Mouse (Mus musculus) cerebellum, adult 11 months (tissue): ENCODE measurements around the gene Slc4a1.
"Not testable (repeated sequence)": the region's sequence is repeated elsewhere in the genome, so short reads cannot be mapped to it uniquely, and the experiment has no call there.

Experiments
- DNase-seq: peaks from one replicate; pipeline ENCODE4 v3.0.0; 2022

Slc4a1 gene

GRCm38 (mm10) chr11:102366103-102366502, at the start of gene Slc4a1:
Slc4a1 (minus strand) TSS chr11:102366203.
- DNase-seq, result not testable (repeated sequence)

DNA sequence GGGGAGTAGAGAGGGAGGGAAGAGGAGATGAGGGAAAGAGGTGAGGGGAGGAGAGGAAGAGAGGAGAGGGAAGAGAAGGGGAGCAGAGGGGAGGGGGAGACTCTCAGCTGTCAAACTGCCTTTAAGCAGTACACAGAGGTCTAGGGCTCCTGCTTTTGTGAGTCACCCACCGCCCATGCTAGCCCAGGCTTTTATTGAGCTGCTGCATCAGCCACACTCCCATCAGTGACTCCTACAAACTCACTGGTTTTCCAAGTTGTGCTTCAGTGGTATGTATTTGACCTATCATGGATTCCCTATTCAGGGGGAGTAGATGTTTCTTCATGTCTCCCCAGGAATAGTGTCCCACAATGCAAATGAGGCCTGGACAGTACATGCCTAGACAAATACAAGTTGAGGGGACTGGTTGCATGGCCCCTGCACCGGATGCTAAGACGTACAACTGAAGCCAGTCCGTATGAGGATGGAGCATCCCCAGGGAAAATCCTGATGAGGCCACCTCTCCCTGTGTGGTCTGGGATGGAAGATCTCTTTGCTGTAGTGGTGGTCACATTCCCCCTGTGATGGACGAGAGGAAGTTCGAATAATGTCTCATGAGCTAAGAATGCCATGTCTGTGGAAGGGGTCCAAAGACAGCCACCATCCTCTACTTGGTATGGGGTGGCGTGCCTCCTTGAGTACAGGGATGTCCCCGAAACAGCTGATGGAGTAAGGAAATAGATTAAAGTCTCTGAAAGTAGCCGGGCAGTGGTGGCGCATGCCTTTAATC, 49.2 kb upstream of the Slc4a1 start:
- DNase-seq, result no peak

GRCm38 (mm10) chr11:102413059-102413458, 47.1 kb upstream of the Slc4a1 start:
- DNase-seq, result no peak

DNA sequence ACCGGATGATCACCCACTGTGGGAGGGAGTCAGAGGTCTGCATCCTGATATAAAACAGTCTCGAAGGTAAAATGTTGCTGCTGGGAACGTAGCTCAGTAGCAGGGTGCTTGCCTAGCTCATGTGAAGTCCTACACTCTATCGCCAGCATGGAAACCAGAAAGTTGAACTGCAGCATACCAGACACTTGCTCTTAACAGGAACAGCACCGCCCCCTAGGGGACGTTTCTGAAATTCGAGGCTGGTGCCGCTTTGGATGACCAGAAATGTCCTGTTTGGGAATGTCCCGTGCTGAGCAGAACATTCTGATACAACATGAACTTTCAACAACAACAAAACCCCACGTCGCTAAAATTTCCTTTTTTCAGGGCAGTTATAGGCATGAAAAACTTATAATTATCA, 45.7 kb upstream of the Slc4a1 start:
- DNase-seq, result peak; percentile 88

- DNase-seq, result no peak
Observed at GRCm38 (mm10) chr11:102411061-102411460, 45.1 kb upstream of the Slc4a1 start.

GRCm38 (mm10) chr11:102410345-102410744, 44.3 kb upstream of the Slc4a1 start:
- not testable (repeated sequence) for DNase-seq

- DNase-seq, result no peak
Observed at GRCm38 (mm10) chr11:102409795-102410330, 43.9 kb upstream of the Slc4a1 start.

DNA sequence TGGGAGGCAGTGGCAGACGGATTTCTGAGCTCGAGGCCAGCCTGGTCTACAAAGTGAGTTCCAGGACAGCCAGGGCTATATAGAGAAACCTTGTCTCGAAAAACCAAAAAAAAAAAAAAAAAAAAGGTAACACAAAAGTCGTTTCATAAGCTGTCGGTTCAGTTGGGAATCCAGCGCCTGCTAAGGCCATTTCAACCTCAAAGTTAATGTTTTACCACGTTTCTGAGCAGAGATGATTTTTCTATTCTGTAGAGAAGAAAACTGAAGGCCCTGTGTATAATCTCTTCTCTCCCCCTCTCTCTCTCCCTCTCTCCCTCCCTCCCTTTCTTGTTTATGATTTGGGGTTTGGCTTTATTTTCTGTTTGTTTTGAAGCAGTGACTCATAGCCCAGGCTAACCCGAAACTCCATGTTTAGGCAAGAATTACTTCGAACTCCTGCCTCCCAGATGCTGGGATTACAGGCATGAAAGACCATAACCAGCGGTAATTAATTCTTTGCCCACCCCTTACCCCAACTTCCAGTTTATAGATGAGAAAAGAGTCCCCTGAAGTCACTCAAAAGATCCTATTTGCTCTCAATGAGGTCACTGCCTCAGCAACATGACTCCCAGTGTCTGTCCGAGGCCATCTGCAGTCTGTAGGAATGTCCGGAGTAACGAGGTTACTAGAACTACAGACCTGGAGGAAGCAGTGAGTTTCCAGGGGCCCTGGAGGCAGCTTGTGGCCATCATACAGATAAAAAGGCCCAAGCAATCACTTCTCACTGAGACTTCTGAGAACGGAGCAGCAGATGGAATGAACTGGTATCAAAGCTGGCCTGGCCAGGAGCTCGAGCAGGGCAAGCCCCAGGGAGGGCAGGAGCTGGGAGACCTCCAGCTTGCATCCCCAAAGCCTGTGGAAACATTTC, 43.1 kb upstream of the Slc4a1 start:
- no peak for DNase-seq

DNA sequence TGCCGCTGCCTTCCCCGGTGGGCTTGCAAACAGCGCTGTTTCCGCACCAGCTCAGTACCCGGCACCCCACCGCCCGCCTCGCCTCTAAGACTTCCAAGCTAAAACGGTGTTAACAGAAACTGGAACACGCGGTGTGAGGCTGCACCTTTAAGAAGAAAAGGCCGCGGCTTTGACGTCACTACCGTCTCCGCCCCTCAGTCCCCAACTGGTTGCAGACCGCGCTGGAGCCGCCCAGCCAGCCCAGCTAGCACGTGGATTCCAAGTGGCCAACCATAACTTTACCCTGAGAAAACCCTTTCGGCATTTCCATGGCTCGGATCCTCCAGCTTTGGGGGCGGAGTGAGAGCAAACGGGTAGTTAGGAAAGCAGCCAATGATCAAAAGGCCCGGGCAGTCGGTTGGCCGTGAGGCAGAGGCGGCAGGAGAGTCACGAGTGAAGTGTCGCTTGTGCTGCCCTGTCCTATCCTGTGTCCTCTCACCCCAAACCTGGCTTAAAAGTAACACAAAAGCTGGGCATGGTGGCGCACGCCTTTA, 42.4 kb upstream of the Slc4a1 start:
- peak; percentile 95 for DNase-seq

DNA sequence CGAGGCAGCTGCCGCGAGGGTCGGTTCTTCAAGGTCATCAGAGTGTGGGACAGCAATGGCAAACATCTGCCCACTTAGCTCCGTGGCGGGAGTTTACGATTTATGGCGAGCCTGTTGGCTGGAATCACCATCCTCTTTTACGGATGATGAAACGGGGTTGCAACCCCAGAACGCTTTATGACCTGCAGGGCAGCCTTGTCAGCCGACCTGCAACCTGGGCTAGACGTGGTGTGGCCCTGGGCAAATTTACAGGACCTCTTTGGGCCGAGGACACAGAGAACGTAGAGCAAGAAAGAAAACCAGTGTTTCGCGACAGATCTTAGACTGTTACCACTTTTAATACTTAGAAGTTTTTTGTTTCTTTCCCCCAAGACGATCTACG, 41.8 kb upstream of the Slc4a1 start, which contains the start of gene Slc25a39:
TSS of gene Slc25a39 (minus strand) at position 113 of the 382 bp plus-strand sequence.
- DNase-seq, result no peak

DNA sequence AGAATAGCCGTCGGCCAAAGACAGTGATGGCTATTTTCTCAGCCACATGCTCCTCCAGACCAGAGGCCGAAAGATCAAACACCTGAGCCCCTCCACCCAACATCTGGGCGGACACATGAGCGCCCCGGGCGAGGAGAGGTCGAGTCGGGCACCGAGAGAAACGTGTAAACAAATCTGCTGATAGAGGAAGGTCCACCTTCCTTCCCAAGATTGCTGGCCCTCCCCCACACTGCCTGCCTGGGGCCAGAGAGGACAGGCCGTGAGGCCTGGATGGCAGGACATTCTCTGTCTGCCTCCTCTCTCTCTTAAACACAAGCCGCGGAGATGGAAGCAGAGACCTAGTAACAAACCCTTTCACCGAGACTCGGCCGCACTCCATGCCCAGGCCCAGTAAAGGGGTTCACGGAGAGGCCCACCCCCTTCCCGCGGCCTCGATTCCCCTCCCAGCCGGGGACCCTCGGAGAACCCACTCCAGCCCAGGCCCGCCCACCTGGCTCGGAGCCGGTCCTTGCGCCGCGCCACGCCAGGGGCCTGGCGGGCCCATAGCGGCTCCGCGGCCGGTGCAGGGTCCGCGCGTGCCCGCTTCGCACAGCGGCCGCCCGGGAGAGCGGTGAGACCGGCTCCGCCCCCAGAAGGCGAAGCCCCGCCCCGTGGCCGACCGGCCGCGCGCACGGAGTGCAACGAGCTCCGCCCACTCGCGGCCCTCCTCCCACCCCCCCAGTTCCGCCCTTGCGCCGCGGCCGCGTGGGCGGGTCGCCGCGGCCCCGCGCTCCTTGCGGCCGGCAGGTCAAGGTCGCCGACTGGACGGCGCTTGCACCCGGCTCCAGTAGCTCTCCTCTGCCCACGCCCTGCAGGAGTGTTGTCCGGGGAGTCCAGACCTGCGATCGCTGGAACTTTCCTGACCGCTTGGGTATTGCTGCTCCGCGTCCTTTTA, 41.2 kb upstream of the Slc4a1 start:
- peak; percentile 93 for DNase-seq

GRCm38 (mm10) chr11:102406401-102406800, 40.4 kb upstream of the Slc4a1 start:
- DNase-seq, result no peak

DNA sequence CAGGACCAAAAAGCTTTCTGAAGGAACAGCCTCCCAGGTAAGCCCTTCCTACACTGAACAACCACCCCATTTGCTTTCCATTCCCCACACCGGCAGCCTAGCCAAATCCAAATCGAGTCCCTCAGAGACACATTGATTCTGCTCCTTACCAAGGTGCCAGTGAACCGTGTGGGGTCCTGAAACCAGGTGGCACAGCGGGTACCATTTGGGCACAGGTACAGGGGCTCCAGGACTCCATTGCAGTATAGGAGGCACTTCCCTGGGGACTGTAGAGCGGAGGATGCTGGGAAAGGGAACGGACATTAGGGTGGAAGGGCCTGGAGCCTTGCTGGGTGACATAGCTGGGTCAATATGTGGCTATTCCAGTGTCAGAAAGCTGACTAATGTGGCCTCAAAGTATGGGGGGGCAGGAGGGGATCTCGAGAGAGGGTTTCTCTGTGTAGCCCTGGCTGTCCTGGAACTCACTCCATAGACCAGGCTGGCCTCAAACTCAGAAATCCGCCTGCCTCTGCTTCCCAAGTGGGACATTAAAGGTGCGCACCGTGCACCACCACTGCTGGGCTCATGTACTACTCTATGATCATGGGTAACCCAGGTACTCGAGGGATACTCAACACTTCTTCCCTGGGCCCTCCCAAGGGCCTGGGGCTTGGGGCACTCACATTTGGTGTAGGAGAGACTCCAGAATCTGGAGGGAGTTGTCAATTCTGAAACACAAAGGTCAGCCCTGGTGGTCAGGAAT, 39.7 kb upstream of the Slc4a1 start:
- no peak for DNase-seq

GRCm38 (mm10) chr11:102404161-102405010, 38.4 kb upstream of the Slc4a1 start:
- no peak for DNase-seq

- no peak for DNase-seq
Observed at GRCm38 (mm10) chr11:102403657-102404056, 37.7 kb upstream of the Slc4a1 start.

GRCm38 (mm10) chr11:102401898-102402500, 36.0 kb upstream of the Slc4a1 start:
- DNase-seq, result no peak

GRCm38 (mm10) chr11:102400513-102401084, 34.6 kb upstream of the Slc4a1 start:
- DNase-seq, result no peak

DNA sequence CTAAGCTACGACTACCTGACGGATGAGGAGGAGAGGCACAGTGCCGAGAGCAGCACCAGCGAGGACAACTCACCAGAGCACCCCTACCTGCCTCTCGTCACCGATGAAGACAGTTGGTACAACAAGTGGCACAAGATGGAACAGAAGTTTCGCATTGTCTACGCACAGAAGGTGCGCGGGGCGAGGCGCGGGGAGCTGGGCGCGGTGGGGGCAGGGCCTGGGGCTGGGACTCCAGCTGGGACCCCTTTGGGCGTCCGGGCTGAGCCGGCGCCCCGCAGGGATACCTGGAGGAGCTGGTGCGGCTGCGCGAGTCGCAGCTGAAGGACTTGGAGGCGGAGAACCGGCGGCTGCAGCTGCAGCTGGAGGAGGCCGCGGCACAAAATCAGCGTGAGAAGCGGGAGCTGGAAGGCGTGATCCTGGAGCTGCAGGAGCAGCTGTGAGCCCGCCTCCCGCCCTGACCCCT, 33.6 kb upstream of the Slc4a1 start:
- DNase-seq, result peak; percentile 41

- DNase-seq, result no peak
Observed at GRCm38 (mm10) chr11:102399107-102399506, 33.1 kb upstream of the Slc4a1 start.
